Mouse (Mus musculus) liver, embryonic 14.5 days (tissue): Measurements from ENCODE around the gene Gatad2b. TPM values are rescaled to one million over a fixed set of nuclear protein-coding genes. Genes with fewer than 3 reads are reported as not detected.

Experiments used
- ATAC-seq: fragments of 200-750 bp; cut with Nextera tagmentation; 2 replicates; pipeline ENCODE4 v1.8.0; 2017; ENCODE audit warnings: moderate number of reproducible peaks, mild to moderate bottlenecking, moderate library complexity; ENCODE audit not compliant: insufficient read depth
- DNase-seq, 3 experiments: peaks; one replicate each; pipeline ENCODE4 v3.0.0-alpha.2; 2012 to 2013; ENCODE audit warnings: low read depth in 3 of 3, low spot score in 3 of 3
- H3K27ac ChIP-seq: fragments of 300-500 bp; sonication (generic); 2 replicates; pipeline ENCODE4 v1.5.1; 2014; ENCODE audit warnings: moderate library complexity, mild to moderate bottlenecking, control low read depth, inconsistent platforms
- H3K27me3 ChIP-seq: fragments of 300-500 bp; sonication (generic); 2 replicates; pipeline ENCODE4 v1.6.1; 2014; ENCODE audit warnings: mild to moderate bottlenecking, low read length, moderate library complexity; ENCODE audit not compliant: control insufficient read depth, insufficient read depth
- H3K36me3 ChIP-seq: fragments of 300-500 bp; sonication (generic); replicated peaks from 2 replicates; pipeline ENCODE4 v1.6.1; 2014; ENCODE audit warnings: low read depth; ENCODE audit not compliant: control insufficient read depth, insufficient read depth
- H3K4me1 ChIP-seq, 2 experiments: fragments of 200-500 bp in 1 of 2; fragments of 300-500 bp in 1 of 2; sonication (generic) in 1 of 2; replicated peaks; 2 replicates each; pipeline ENCODE4 v1.6.1; 2012 to 2014; ENCODE audit warnings: antibody characterized with exemption in 1 of 2, inconsistent platforms in 1 of 2, low read length in 1 of 2; ENCODE audit not compliant: control insufficient read depth in 2 of 2, insufficient read depth in 2 of 2
- H3K4me2 ChIP-seq: fragments of 300-500 bp; sonication (generic); 2 replicates; pipeline ENCODE4 v1.6.1; 2014; ENCODE audit warnings: low read depth, mild to moderate bottlenecking, control low read depth, moderate library complexity
- H3K4me3 ChIP-seq, 2 experiments: fragments of 200-500 bp in 1 of 2; fragments of 300-500 bp in 1 of 2; sonication (generic) in 1 of 2; 2 replicates each; pipeline ENCODE4 v1.5.1; 2012 to 2014; ENCODE audit warnings: low read depth in 2 of 2, low read length in 2 of 2, mild to moderate bottlenecking in 2 of 2, control low read depth in 1 of 2, inconsistent platforms in 1 of 2, moderate library complexity in 1 of 2; ENCODE audit not compliant: insufficient read depth in 1 of 2
- H3K9ac ChIP-seq: fragments of 300-500 bp; sonication (generic); replicated peaks from 2 replicates; pipeline ENCODE4 v1.6.1; 2014; ENCODE audit warnings: mild to moderate bottlenecking, control low read depth, moderate library complexity
- H3K9me3 ChIP-seq: fragments of 300-500 bp; sonication (generic); 2 replicates; pipeline ENCODE4 v1.6.1; 2016; ENCODE audit warnings: low read length, mixed read lengths; ENCODE audit not compliant: control insufficient read depth
- CTCF ChIP-seq: IDR thresholded peaks from 2 replicates; pipeline ENCODE4 v1.5.1; 2016; ENCODE audit warnings: antibody characterized with exemption, low read depth, control low read depth
- EP300 ChIP-seq: IDR thresholded peaks from 2 replicates; pipeline ENCODE4 v1.6.1; 2016; ENCODE audit warnings: antibody characterized with exemption, low read depth
- WGBS: fragments of 180-500 bp; shearing (Covaris S2); extraction: QIAGEN DNeasy Blood & Tissue Kit; methylation state at CpG from one replicate; pipeline ENCODE4 v1.1.7; 2014; ENCODE audit not compliant: insufficient replicate concordance; 5-methylcytosine and 5-hydroxymethylcytosine counted together
- polyA plus RNA-seq, 2 experiments: library from polyadenylated mRNA; depleted of rRNA in 1 of 2; stranded (reverse) in 1 of 2; unstranded in 1 of 2; fragments of >200 nt; fragmentation: Nextera tagmentation in 1 of 2; extraction: Ambion mirVana in 1 of 2; gene quantifications; 2 replicates each; pipeline versions ENCODE4 v1.2.1 to v1.2.3; 2012 to 2014

Gene Gatad2b
- polyA plus RNA-seq, 2 experiments, result 2.2 to 5.6 TPM

- no peak overlapping the region for H3K4me3 ChIP-seq
- no peak overlapping the region for H3K9ac ChIP-seq
- peaks cover 19% of the 10 kb centered on the region in 2 experiments for H3K4me1 ChIP-seq
- no peaks in the 10 kb centered on the region for H3K9me3 ChIP-seq
- no peaks in the 10 kb centered on the region for H3K27me3 ChIP-seq
- DNase-seq (no peak), ATAC-seq (no peak)
- 0 out of 2 replicates have a peak, but pooled peaks have one; percentile 8 for TF ChIP-seq CTCF
- no peak for TF ChIP-seq EP300
- 79% methylated on average over 1 of the region's 1 CpGs for WGBS
- H3K27ac ChIP-seq, result no peak overlapping the region
- H3K4me2 ChIP-seq, result no peak overlapping the region
- H3K36me3 ChIP-seq, result no peaks in the 10 kb centered on the region
Measured at GRCm38 (mm10) chr3:90290602-90291001, 2.4 kb upstream of the Gatad2b start.

GRCm38 (mm10) chr3:90291982-90292344 lies 1.0 kb upstream of the Gatad2b start:
- Histone ChIP-seq H3K9ac (peak overlapping the region; percentile 90; the same call in 1 of the 2 replicates), H3K4me3 (peak overlapping the region; percentile 76 to 97; a peak in 3 of 4 replicates)

GRCm38 (mm10) chr3:90293352-90294063 lies 530 bp downstream of the Gatad2b start:
- peak; percentile 36 to 46 (median 38) for DNase-seq
- peak overlapping the region; percentile 95 for H3K4me2 ChIP-seq
- H3K9me3 ChIP-seq, result no peaks in the 10 kb centered on the region
- TF ChIP-seq EP300, result no peak
- no peak for TF ChIP-seq CTCF
- no peaks in the 10 kb centered on the region for H3K27me3 ChIP-seq
- peak overlapping the region; percentile 98 for H3K9ac ChIP-seq
- peaks cover 19% of the 10 kb centered on the region in 2 experiments for H3K4me1 ChIP-seq
- under 1% methylated on average over 36 of the region's 68 CpGs for WGBS
- H3K36me3 ChIP-seq, result no peaks in the 10 kb centered on the region
- H3K27ac ChIP-seq, result peak overlapping the region; percentile 90
- peak overlapping the region; percentile 78 to 81 for H3K4me3 ChIP-seq
- peak; percentile 32 for ATAC-seq

More at GRCm38 (mm10) chr3:90291982-90292344, 1.0 kb upstream of the Gatad2b start:
- no peak for DNase-seq
- Histone ChIP-seq H3K9me3 (no peaks in the 10 kb centered on the region), H3K27ac (peak overlapping the region; percentile 91), H3K4me1 (peaks cover 19% of the 10 kb centered on the region in 2 experiments), H3K27me3 (no peaks in the 10 kb centered on the region), H3K4me2 (peak overlapping the region; percentile 93), H3K36me3 (no peaks in the 10 kb centered on the region)
- ATAC-seq, result no peak
- TF ChIP-seq CTCF, result no peak
- TF ChIP-seq EP300, result no peak
- WGBS, result 24% methylated on average over 2 of the region's 2 CpGs

GRCm38 (mm10) chr3:90294064-90294440 lies 1.1 kb downstream of the Gatad2b start:
- ATAC-seq, result no peak
- peak in 1 of 3 experiments; percentile 23 for DNase-seq
- Histone ChIP-seq H3K4me1 (peaks cover 19% of the 10 kb centered on the region in 2 experiments), H3K4me3 (peak overlapping the region; percentile 78 to 81), H3K27ac (peak overlapping the region; percentile 90), H3K9me3 (no peaks in the 10 kb centered on the region), H3K4me2 (peak overlapping the region; percentile 95), H3K9ac (peak overlapping the region; percentile 98), H3K27me3 (no peaks in the 10 kb centered on the region), H3K36me3 (no peaks in the 10 kb centered on the region)
- no peak for TF ChIP-seq CTCF
- TF ChIP-seq EP300, result no peak
- 4% methylated on average over 11 of the region's 11 CpGs for WGBS

- TF ChIP-seq CTCF, result no peak
- peak; percentile 47 for TF ChIP-seq EP300
- Histone ChIP-seq H3K27me3 (no peaks in the 10 kb centered on the region), H3K27ac (peak overlapping the region; percentile 90), H3K4me3 (peak overlapping the region; percentile 78 to 81; a peak in 3 of 4 replicates), H3K9ac (peak overlapping the region; percentile 98), H3K4me1 (peaks cover 19% of the 10 kb centered on the region in 2 experiments), H3K36me3 (no peaks in the 10 kb centered on the region), H3K9me3 (no peaks in the 10 kb centered on the region), H3K4me2 (peak overlapping the region; percentile 95)
- DNase-seq, result peak in 2 of 3 experiments; percentile 20 to 23
- no peak for ATAC-seq
- WGBS, result 32% methylated on average over 2 of the region's 2 CpGs
Measured at GRCm38 (mm10) chr3:90294651-90295050, 1.7 kb downstream of the Gatad2b start.
